Mouse (Mus musculus) activated CD4-positive, CD25-positive, alpha-beta regulatory T cell, adult 4 months (primary cell): Measurements from ENCODE around the gene Umod. TPM values are rescaled to one million over a fixed set of nuclear protein-coding genes. Genes with fewer than 3 reads are reported as not detected.

Experiments used
- ATAC-seq: one replicate; pipeline ENCODE4 v1.8.0; 2017
- polyA plus RNA-seq, 2 experiments: library from polyadenylated mRNA; unstranded; fragments of 100-300 nt; shearing (Covaris generic); gene quantifications; one replicate each; pipeline ENCODE4 v1.2.1; 2017

The Umod gene
- polyA plus RNA-seq, result not detected

DNA sequence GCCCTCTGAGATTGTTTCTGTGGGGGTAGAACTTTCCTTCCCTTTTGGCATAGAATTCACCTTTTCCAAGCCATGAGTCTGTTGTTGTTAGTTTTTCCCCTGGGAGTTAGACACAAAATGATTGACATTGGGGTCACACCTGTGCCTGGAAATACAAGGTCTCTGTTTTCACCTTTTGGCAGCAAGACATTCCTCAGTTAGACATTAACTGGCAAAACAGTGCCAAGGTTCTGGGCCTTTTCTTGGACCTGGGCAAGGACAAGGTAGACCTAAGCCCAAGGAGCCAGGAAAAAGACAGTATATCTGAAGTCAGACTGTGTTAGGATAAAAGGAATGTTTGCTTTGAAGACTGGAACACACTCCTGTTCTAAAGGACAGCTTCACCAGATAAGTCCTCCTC, at the start of gene Umod:
TSS of gene Umod (minus strand) at position 27 of the 400 bp plus-strand sequence.
- no peak for ATAC-seq

DNA sequence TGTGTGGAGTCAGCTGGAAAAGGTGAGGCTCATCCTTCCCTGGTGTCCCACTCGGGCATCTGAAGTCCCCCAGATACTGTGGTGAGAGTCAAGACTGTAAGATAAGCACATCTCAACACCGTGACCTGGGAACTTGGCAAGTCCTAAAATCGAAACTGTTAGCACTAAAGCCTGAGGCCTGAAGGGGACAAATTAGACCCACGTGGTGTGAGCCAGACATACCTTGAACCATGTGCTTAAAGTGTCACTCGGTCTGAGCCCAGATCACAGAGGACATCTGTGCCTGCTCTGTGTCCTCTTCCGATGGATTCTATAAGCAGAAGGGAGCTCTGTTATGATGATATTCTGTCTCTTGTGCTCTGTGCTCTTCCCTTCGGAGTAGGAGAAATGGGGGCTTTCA, 49.5 kb upstream of the Umod start:
- ATAC-seq, result no peak

DNA sequence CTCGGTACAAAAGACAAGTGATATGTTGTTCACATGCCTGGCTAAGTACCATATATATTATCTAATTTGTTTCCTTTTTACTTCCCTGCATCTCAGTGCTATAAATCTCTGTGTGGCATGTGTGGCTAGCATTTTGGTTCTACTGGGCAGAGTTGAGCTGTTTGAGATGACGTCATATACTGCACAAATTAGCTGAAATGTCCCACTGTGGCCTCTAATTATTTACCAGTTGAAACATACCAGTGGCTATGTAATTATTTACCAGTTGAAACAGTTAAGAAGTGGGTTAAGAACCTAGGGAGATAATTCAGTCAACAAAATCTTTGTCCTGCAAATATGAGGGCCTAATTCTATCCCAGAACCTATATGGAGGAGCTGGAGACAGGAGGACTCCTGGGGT, 48.5 kb upstream of the Umod start:
- no peak for ATAC-seq

DNA sequence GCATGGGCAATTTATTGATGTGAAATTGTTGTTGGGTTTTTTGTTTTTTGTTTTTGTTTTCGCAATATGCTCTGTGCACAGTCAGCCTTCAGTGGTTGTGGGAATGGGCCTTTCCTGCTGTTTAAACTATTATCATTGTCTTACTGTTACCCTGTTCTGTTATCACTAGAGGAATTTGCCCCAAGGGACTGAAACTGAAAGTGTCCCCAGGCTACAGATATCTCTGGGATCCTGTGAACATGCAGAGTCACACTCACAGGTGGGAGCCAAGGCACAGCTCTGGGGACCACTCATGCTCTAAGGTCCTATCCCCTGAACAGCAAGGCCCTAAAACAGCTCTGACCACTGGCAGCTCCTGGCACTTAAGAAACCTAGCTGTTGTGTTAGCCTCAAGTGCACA, 48.1 kb upstream of the Umod start:
- no peak for ATAC-seq

DNA sequence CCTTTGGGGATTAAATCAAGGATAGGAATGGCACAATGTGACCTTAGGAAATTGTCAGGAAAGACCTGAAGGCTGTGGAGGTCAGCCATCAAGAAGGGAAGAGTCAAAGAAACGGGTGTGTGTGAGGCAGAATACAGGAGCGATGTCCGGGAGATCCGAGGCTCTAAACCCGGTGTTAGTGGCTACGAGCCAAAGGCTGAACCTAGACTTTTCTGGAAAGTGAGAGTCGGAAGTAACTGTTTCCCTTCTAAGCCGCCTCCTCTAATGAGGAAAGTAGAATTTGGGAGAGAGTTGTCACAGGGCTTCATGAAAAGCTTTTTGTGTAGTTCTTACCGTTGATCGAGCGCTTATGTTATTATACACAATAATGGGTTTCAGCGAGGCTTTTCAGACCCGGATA, 47.4 kb upstream of the Umod start:
- no peak for ATAC-seq

DNA sequence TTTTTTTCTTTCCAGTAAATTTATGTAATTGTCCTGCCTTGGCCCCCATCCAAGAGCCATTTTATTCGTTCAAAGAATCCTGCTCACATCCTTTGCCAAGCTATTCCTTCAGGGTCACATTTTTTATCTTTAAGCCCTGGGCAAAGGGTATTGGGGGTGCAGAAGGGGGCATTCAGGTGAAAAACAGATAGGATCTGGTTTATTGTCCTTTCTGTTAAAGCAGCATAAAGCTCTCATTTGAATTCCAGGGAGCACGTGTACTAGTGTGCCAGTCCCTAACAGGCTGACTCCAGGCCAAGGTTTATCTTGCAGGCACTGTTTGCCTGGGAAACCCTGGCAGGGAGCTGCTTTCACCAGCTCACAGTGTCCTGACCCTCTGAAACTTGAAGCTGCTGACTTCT, 46.8 kb upstream of the Umod start:
- no peak for ATAC-seq

DNA sequence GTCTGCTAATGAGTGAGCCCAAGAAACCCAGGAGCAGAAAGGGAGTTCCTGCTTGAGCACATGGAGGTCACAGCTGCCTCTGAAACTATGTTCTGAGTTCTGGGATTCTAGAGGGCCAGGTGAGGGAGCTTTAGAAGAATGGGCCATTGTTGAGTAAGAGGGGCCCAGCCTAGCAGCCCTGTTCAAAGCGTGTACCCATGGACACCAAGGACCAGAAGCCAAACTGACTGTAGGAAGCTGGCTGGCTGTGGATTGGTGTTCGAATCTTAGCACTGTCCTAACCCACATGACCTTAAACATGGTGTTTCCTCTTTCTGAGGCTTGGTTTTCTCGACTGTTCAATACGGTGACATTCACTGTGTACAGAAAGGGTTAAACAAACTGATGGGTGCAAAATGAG, 44.3 kb upstream of the Umod start, which contains the start of gene Pdilt:
TSS of gene Pdilt (minus strand) at position 101 of the 400 bp plus-strand sequence.
- no peak for ATAC-seq

DNA sequence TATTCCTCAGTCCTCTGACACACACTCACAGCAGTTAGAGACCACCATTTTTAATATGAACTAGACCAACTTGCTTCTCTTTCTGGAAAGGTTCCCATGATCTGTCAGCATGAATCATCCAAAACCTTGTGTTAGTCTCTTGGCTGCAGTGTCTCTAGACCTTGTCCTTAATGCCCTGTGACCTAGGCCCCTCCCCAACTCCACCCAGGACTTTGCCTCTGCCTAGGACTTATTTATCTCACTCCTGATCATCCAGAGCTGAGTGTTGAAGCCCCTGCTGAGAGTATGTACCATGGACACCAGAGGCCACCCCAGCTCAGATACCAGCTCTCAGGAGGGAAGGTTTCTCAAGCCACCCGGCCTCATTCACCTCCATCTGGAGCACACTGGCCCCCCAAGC, 43.3 kb upstream of the Umod start:
- ATAC-seq, result no peak

DNA sequence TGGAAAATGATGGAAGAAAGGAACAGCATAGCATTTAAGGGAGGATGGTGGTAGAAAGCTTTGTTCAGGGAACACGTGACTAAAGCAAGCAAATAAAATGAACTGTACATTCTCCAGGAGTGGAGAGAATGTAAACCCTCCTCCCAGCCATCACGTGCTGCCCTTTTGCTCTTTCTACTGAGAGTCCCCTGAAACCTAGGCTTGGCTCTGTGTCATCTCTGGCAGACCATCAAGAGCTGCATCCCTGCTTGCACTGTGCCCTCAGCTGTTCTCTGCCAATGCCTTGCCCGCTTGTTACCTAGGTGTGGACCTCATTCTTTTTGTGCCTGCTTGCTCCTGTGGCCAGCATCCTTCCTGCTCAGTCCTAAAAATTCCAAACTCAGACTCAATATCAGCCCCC, 42.7 kb upstream of the Umod start:
- no peak for ATAC-seq

DNA sequence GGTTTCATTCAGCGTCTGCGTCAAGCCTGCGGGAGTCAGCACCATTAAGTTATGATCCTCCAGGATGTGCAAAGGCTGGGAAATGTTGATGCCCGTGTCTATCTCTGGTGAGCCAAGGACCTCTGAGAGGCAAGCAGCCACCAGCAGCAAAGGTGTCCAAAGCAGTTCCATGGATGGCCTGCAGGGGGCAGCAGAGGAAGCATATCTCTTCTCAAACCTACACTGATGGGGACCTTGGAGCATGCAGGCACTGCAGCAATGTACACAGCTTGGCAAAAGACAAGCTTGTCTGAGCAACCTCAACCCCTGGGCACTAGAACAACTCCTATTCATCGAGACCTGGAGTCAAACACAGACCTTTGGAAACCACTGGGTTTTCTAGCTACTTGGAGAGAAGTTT, 40.6 kb upstream of the Umod start:
- no peak for ATAC-seq

DNA sequence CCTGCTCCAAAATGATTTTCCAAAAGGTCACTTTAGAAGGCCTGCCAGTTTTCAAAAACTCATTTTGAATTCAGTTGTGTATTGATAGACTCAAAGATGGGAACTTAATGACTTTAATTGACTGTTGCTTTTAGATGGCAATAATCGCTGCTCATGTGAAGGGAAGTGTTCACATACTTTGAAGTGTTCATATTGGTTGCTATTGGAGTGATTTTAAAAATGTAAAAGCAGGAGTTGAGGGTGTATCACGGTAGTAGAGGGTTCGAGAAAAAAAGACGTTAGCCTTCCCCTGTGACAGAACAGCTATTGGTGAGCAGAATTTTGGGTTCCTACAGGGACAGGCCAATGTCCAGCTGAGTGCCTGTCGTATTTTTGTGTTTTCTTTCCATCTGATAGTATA, 40.1 kb upstream of the Umod start, which contains the start of gene Acsm5:
TSS of gene Acsm5 (plus strand) at position 301 of the 400 bp plus-strand sequence.
- no peak for ATAC-seq

DNA sequence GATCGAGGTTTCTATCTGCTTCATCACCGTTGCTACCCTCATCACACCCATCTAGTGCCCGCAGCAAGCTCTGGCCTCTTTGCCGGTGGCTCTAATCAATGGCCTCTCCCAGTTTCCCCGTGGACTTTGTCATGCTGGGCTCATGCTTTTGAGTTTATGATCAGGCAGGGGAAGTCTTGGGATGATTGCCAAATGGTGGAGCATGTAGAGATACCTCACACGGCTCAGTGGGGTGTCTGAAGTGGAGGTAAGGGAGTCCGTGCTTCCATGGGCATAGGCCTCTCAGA, 37.1 kb upstream of the Umod start:
- no peak for ATAC-seq

DNA sequence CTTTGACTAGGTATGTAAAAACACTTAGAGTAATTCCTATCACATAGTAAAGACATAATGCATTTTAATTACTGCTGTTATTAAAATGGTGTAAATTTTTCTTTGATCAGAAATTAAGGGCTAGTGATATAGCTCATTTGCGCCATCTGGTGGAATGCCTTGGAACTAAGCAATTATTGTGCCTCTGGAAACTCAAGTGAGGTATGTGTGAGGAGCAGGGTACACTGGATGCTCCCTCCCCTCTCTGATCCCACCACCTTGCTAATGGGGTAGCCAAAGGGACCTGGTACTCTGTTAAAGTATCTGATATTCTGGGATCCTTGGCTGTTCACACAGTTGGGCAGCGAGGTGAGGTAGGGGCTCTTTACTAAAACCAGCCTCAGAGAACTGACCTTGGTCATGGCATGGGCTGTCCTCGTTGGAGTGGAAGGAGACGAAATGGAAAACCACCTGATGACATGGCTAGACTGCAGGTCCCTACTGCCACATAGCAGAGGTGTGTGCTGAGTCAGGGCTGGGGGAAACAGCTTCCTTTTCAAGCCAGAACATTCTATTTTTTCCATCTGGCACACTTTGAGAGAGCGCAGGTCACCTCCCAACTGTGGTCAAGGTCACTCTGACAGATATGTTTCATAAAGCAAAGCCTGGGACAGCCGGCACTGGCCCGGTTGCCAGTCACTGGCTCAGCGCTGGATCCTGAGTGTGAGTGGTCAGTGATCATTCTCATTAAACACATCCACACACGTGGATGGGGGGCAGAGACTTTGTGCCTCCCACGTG, 36.6 kb upstream of the Umod start:
- no peak for ATAC-seq

DNA sequence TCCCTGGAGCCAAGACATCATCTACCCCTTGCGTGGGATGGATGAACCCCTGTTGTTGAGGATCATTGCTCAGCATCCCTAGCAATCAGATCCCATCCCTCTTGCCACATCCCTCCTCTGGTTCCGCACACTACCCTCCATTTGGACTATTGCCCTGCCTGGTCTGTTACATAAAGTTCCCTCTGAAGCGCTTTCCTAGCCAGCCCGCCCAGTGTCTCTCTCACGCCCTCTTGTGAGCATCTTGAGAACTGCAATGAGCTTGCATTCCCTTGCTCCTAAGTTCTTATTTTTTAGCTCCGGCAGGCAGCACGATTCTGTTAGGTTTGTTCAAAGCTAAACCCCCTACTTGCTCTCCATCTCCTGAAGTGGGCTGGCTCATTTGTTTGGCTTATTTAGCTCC, 34.0 kb upstream of the Umod start:
- ATAC-seq, result no peak

DNA sequence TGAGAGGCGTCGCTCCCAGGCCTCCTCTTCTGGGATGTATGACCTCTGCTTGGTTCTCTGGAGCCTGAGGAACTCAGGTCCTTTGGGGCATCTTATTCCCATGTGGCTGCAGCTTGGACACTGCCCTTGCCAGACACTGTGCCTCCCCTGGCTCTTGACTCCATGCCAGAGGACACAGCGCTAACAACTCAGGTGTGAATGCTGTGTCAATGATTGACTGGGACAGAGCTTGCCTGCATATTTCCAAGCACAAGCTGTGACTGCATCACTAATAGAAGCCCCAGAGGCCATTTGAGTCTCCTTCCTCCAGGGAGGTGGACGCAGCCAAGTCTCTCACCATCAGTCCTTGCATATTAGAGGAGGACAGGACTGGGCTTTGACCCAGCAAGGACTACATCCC, 32.1 kb upstream of the Umod start:
- ATAC-seq, result no peak

DNA sequence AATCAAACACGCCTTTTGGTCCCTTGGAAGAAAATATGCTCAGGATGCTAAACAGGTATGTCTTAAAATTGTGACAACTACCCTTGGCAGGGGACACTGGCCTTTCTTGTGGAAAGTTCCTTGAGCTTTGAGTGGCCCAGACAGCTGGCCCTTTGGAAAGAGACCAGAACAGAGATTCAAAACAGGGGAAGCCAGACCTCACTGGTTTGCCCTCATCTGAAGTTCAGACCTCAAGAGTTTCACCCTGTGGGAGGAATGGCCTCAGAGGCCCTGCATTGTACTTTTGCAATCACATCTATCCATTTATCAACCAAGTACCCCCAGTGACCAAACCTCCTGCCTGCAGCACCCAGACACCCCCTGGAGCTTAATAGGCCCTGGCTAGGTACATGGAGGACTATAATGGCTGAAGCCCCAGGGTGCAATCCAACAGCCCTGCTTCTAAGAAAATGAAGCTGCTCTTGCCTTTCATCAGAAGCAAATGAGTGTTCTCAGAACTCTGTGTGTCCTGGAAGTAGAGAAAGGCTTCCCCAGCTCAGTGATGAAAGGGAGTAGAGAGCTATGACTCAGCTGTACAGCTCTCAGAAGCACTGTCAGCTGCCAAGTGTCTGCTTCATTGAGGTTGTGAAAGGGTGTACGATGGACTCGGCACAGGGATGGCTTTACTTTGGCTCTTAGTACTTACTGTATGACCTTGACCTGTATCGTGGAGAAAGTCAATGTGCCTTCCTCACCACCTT, 11.1 kb upstream of the Umod start:
- ATAC-seq, result no peak

DNA sequence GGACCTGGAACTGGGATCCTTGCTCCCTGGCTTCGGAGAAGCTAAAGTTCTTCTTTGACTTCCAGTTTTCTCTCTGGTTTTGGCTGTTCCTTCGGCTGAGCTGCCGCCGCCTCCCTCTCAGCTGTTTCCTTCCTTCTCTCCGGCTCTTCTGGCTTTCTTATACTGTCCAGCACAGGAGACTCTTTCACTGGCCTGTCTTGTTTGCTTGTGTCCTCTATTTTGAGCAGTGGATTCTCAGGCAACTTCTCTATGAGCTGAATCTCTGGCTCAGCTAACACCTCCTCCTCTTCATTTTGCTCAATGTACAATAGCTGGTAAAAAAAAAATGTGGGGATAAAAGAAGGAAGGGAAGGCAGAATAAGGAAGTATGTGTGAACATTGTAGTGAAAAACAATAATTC, 7.6 kb upstream of the Umod start:
- ATAC-seq, result no peak

DNA sequence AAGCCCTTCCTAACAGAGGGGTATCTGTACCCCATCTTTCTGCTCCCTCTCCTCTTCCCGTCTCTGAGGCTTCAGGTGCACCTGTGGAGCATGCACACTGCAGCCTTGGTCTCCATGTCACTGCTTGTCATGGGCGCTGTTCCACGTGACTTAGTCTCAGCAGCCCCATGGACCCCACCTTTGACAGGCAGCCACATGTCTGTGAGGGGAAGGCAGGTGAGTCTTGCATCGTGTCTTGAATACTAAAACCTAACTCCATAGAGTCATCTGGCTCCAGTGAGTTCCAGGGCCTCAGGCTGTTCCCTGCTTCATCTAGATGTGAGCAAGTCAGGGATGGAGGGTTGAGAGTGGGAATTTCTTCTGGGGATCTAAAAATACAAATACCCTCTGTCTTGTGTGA, 5.1 kb upstream of the Umod start:
- no peak for ATAC-seq

DNA sequence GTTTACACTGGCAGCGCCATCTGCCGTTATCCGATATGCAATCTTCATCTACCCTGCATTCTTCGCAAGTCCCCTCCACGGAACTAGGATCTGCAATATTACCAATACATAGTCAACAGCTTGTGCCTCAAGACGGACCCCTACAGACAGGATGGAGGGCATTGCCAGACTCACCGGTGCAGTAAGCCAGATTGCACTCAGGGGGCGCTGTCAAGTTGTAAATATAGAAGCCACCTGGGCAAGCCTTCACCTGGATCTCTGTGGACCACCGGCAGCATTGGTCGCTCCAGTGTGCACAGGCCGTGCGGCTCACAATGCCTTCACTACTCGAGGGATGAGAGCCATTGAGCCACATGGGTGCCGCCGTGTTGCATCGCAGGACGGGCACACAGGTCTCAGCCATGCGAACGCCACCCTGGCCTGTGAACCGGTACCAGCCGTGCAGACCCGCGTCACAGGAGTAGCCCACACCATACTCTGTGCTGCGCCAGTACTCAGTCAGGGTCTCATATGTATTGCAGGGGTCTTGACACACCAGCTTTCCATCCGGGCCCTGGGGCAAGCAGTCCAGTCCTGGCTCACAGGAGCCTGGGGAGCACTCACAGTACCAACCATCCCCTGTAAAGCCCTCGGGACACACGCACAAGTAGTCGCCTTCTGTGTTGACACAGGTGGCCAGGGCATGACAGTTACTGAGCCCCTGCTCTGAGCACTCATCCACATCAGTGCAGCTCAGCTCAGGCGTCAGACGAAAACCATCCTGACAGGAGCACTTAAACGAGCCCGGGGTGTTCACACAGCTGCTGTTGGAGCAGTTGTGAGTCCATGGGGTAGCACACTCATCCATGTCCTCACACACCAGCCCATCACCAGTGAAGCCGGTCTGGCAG, 2.3 kb downstream of the Umod start:
- no peak for ATAC-seq

DNA sequence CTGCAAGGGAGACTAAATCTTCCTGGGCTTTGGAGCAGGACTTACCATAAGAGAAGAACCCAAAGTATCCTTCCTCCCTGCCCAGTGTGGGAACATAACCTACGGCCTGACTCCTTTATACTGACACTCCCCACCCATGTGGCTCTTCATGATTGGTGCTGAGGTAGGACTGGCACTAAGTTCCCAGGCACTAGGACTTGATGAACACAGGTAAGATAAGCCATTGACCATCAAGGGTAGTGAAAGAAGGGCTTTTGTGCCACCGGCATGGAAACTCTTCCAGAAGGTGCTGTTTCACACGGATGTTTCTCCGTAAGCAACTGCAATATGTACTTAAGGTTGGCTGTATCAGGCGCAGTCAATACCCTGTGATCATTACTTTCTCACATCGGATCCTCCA, 19.9 kb downstream of the Umod start, which contains the start of gene Gp2:
TSS of gene Gp2 (minus strand) at position 101 of the 400 bp plus-strand sequence.
- ATAC-seq, result no peak

DNA sequence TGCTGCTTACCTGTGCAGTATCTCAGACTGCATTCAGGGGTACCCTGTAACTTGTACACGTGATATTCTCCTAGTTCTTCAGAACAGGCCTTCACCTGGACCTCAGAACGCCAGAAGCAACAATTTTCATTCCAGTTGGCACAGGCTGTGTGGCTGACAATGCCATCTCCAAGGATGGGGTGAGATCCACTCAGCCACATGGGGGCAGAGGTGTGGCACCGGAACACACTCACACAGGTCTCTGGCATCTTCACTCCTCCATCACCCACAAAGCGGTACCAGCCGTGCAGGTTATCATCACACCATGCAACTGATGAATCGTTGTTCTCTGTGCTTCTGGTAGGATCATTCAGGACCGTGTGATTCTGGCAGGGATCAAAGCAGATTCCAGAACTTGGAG, 24.9 kb downstream of the Umod start:
- no peak for ATAC-seq

DNA sequence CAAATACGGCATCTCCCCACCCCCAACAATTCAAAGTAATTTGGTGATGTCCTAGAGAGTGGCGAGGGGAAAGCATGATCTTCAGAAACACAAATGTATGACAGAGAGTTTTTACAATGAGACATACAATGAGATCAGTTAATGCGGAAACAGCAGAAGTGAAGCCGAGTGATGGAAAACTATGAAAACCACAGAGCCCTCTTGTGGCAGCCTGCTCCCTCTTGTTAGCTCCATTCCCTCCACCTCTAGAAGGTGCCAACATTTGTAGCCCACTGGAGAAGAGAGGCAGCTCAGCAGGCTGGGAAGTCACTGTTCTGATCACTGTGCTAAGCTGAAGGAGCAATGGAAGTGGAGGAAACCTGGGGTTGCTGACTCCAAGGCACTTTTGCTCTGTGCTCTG, 35.2 kb downstream of the Umod start:
- no peak for ATAC-seq

DNA sequence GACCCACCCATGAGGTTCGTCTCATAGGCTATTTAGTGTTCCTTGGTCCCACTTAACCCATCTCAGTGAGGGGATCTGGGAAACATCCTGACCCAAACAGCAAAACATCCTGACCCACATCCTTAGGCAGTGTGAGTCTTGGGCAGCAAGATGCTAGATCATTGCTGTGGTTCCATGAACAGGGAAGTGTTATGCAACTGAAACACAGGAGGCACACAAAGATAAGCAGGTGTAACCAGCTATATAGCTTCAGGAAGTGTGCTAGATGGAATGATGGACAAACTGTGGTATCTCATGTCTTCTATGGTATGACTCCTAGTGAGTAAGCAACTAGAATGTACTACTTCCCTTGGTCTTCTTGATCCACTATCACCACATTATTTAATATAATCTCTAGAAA, 37.1 kb downstream of the Umod start:
- no peak for ATAC-seq
